Mouse (Mus musculus) testis, adult 2 months (tissue): ENCODE data around the gene Mthfsl.
"Not testable (repeated sequence)": the region's sequence is repeated elsewhere in the genome, so short reads cannot be mapped to it uniquely, and the experiment has no call there.

Experiments used
- CTCF ChIP-seq: fragments of 200-500 bp; IDR thresholded peaks from 2 replicates; pipeline ENCODE4 v1.5.1; 2012; ENCODE audit warnings: low read depth, mild to moderate bottlenecking, inconsistent platforms, low read length, moderate library complexity; ENCODE audit not compliant: control insufficient read depth, insufficient read depth, insufficient replicate concordance
- POLR2A ChIP-seq: fragments of 200-500 bp; IDR thresholded peaks from 2 replicates; pipeline ENCODE4 v1.6.1; 2012; ENCODE audit warnings: low read depth, mild to moderate bottlenecking, inconsistent platforms, low read length, moderate library complexity; ENCODE audit not compliant: control insufficient read depth

DNA sequence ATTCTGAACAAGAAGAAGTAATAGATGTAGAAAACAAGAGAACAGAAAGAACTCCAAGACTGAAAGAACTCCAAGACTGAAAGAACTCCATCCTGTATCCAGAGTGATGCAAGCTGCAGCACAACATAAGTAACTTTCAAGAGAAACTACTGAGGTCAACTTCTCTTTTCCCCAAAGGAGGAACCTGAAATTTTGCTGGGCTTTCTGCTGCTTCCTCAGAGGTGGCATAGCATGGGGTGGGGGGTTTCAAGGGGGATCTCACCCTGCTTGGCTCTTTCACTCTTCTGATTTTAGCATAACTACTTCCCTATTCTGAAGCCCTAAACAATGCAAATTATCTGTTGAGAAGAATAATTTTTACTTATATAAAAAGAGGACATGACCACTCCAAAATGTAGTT is 15.2 kb upstream of the Mthfsl start:
- not testable (repeated sequence) for TF ChIP-seq CTCF, POLR2A
